Mouse (Mus musculus) limb, embryonic 14.5 days (tissue): Measurements from ENCODE around the gene Fgf4. TPM values are rescaled to one million over a fixed set of nuclear protein-coding genes. Genes with fewer than 3 reads are reported as not detected.

Source experiments
- ATAC-seq: fragments of 200-750 bp; cut with Nextera tagmentation; 2 replicates; pipeline ENCODE4 v1.8.0; 2017; ENCODE audit warnings: low read depth, moderate number of reproducible peaks, moderate TSS enrichment; ENCODE audit not compliant: low FRiP score
- DNase-seq: peaks from one replicate; pipeline ENCODE4 v3.0.0-alpha.2; 2015; ENCODE audit warnings: low spot score
- H3K27ac ChIP-seq: fragments of 300-500 bp; sonication (generic); replicated peaks from 2 replicates; pipeline ENCODE4 v1.5.1; 2014; ENCODE audit warnings: low read depth, mild to moderate bottlenecking, low read length, moderate library complexity, mixed read lengths
- H3K27me3 ChIP-seq: fragments of 300-500 bp; sonication (generic); 2 replicates; pipeline ENCODE4 v1.6.1; 2014; ENCODE audit warnings: low read length, mixed read lengths; ENCODE audit not compliant: control insufficient read depth, insufficient read depth
- H3K36me3 ChIP-seq: fragments of 300-500 bp; sonication (generic); 2 replicates; pipeline ENCODE4 v1.6.1; 2014; ENCODE audit warnings: mild to moderate bottlenecking, low read length, moderate library complexity, mixed read lengths; ENCODE audit not compliant: control insufficient read depth, insufficient read depth
- H3K4me1 ChIP-seq: fragments of 300-500 bp; sonication (generic); 2 replicates; pipeline ENCODE4 v1.6.1; 2014; ENCODE audit warnings: antibody characterized with exemption, low read length, mixed read lengths; ENCODE audit not compliant: control insufficient read depth, insufficient read depth
- H3K4me2 ChIP-seq: fragments of 300-500 bp; sonication (generic); replicated peaks from 2 replicates; pipeline ENCODE4 v1.6.1; 2014; ENCODE audit warnings: low read depth, mild to moderate bottlenecking, low read length, moderate library complexity; ENCODE audit not compliant: severe bottlenecking
- H3K4me3 ChIP-seq: fragments of 300-500 bp; sonication (generic); replicated peaks from 2 replicates; pipeline ENCODE4 v1.5.1; 2014; ENCODE audit warnings: low read length
- H3K9ac ChIP-seq: fragments of 300-500 bp; sonication (generic); 2 replicates; pipeline ENCODE4 v1.6.1; 2014; ENCODE audit warnings: mild to moderate bottlenecking, low read depth, low read length, moderate library complexity; ENCODE audit not compliant: severe bottlenecking
- H3K9me3 ChIP-seq: fragments of 300-500 bp; sonication (generic); 2 replicates; pipeline ENCODE4 v1.6.1; 2016; ENCODE audit warnings: low read length; ENCODE audit not compliant: control insufficient read depth
- POLR2A ChIP-seq: fragments of 200-500 bp; IDR thresholded peaks from 2 replicates; pipeline ENCODE4 v1.8.0; 2012; ENCODE audit warnings: inconsistent platforms, mild to moderate bottlenecking, moderate library complexity, borderline replicate concordance; ENCODE audit not compliant: insufficient read depth, insufficient read length; ENCODE audit errors: extremely low read depth
- WGBS: fragments of 180-500 bp; shearing (Covaris S2); extraction: QIAGEN DNeasy Blood & Tissue Kit; methylation state at CpG from one replicate; pipeline ENCODE4 v1.1.7; 2014; 5-methylcytosine and 5-hydroxymethylcytosine counted together
- polyA plus RNA-seq, 2 experiments: library from polyadenylated mRNA; depleted of rRNA in 1 of 2; stranded (reverse) in 1 of 2; unstranded in 1 of 2; fragments of >200 nt; fragmentation: Nextera tagmentation in 1 of 2; extraction: Ambion mirVana in 1 of 2; gene quantifications; 2 replicates each; pipeline versions ENCODE4 v1.2.1 to v1.2.3; 2012 to 2014

Gene Fgf4
- polyA plus RNA-seq, 2 experiments = 0.57 to 0.91 TPM

DNA sequence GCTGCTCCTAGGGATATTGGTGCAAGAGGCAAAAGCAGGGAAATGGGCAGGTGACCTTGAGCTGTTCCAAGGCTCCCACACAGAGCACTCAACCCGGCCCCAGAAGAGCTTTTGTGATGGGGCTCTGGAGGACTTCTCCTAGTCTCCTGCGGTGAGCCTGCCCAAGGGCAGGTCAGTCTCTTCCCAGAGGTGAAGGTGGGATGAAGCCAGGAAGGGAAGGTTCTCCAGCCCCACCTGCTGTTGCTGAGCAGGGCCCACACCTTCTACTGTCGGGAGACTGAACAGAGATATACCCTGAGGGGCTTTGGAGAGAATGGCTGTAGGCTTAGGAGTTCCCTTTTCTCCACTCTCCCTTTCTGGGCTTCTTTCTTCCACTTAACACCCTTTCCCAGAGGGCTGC is 4.2 kb downstream of the Fgf4 start:
- H3K9me3 ChIP-seq = no peaks in the 10 kb centered on the region
- H3K9ac ChIP-seq = no peak overlapping the region
- H3K4me3 ChIP-seq = no peak overlapping the region
- no peaks in the 10 kb centered on the region for H3K27me3 ChIP-seq
- H3K4me1 ChIP-seq = no peaks in the 10 kb centered on the region
- no peak for TF ChIP-seq POLR2A
- DNase-seq = no peak
- ATAC-seq = no peak
- WGBS = 52% methylated on average over 3 of the region's 3 CpGs
- H3K27ac ChIP-seq = no peak overlapping the region
- no peak overlapping the region for H3K4me2 ChIP-seq
- no peaks in the 10 kb centered on the region for H3K36me3 ChIP-seq

DNA sequence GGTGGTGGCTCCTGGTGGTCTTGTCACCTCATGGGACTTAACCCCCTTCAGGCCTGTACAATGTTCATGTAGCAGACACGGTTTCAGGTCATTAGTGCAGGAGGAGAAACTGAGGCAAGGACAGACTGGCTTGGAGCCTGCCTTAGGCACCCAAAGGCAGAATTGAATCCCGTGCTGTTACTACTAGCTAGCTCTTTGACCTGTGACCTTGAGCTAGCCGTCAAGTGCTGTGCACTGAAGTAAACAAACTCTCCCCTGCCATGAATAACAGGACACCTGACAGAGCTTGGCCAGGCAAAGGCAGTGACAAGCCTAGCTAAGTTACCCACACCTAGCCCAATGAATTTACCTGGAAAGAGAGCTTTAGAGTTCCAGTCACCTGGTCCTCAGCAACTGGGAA is 7.8 kb downstream of the Fgf4 start:
- Histone ChIP-seq H3K27me3 (peaks cover 5% of the 10 kb centered on the region), H3K4me3 (no peak overlapping the region), H3K36me3 (no peaks in the 10 kb centered on the region), H3K27ac (no peak overlapping the region), H3K4me1 (no peaks in the 10 kb centered on the region), H3K4me2 (no peak overlapping the region), H3K9me3 (no peaks in the 10 kb centered on the region), H3K9ac (no peak overlapping the region)
- no peak for TF ChIP-seq POLR2A
- ATAC-seq = no peak
- 46% methylated on average over 3 of the region's 3 CpGs for WGBS
- DNase-seq = no peak

DNA sequence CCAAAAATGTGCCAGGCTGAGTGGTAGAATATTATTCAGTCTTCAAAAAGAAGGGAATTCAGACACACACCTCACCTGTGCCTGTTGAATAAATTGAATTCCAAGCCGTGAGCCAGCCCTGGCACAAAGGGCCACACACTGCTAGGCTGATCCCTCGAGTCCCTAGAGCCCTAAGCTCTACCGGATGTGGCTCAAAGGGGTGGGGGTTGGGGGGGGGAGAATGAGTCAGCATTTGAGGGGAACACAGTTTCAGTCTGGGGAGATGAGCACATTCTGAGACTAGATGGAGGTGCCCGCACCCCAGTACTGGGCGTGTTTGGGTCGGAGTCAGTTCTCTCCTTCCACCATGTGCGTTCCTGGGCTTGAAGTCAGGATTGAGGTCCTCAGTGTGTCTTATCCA is 10.0 kb downstream of the Fgf4 start:
- TF ChIP-seq POLR2A = no peak
- no peak overlapping the region for H3K27ac ChIP-seq
- no peak for ATAC-seq
- no peak overlapping the region for H3K4me2 ChIP-seq
- H3K4me3 ChIP-seq = no peak overlapping the region
- 93% methylated on average over 7 of the region's 7 CpGs for WGBS
- peaks cover 27% of the 10 kb centered on the region for H3K27me3 ChIP-seq
- H3K9me3 ChIP-seq = no peaks in the 10 kb centered on the region
- no peak for DNase-seq
- H3K36me3 ChIP-seq = no peaks in the 10 kb centered on the region
- H3K9ac ChIP-seq = no peak overlapping the region
- H3K4me1 ChIP-seq = no peaks in the 10 kb centered on the region

DNA sequence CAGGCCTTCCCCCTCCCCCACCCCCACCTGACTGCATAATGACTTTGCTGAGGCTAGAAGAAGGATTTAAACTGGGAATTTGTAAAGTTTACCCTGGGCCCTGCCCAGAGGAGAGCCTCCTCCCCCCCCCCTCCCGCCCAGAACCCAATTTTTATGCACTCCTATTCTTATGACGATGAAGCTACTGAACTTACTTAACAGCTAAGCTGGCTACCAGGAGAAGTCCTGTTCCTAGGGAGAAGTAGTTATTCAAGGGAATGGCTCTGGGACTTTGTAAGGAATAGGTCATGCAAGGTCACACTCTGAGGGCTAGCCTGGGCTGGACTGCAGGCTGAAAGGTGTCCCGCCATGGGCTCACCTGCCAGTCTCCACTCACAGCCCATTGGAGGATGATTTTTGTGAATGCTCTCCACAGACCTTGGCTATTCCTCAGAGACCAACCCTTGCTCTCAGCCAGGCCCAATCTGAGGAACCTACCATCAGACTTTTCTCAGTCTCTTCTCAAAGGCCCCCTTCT is 10.7 kb downstream of the Fgf4 start:
- Histone ChIP-seq H3K4me1 (no peaks in the 10 kb centered on the region), H3K9me3 (no peaks in the 10 kb centered on the region), H3K27me3 (peaks cover 33% of the 10 kb centered on the region), H3K9ac (no peak overlapping the region), H3K36me3 (no peaks in the 10 kb centered on the region), H3K4me2 (no peak overlapping the region), H3K4me3 (no peak overlapping the region), H3K27ac (no peak overlapping the region)
- 73% methylated on average over 3 of the region's 3 CpGs for WGBS
- DNase-seq = no peak
- no peak for TF ChIP-seq POLR2A
- no peak for ATAC-seq

DNA sequence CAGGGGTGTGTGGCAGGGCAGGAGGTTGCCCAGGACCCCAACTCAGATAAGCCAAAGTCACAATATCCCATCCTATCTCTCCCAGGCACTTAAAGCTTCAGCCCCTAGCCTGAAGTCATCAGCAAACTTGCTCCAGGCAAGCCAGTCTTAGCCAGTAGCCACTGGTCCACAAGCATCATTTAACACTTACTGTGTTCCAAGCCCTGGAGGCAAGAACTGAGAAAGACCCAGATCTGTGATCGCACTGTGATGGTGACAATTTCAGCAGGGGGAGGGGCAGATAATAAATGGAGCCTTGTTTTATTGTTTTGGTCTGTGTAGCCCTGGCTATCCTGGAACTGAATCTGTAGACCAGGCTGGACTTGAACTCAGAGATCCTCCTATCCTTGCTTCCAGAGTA is 11.5 kb downstream of the Fgf4 start:
- no peak overlapping the region for H3K4me3 ChIP-seq
- no peak overlapping the region for H3K4me2 ChIP-seq
- WGBS = 75% methylated on average over 1 of the region's 1 CpGs
- H3K27me3 ChIP-seq = peaks cover 40% of the 10 kb centered on the region
- no peaks in the 10 kb centered on the region for H3K36me3 ChIP-seq
- TF ChIP-seq POLR2A = no peak
- H3K9me3 ChIP-seq = no peaks in the 10 kb centered on the region
- H3K4me1 ChIP-seq = no peaks in the 10 kb centered on the region
- no peak overlapping the region for H3K27ac ChIP-seq
- DNase-seq (no peak), ATAC-seq (no peak)
- H3K9ac ChIP-seq = no peak overlapping the region
